Mouse (Mus musculus) CH12.LX (cell line): ENCODE measurements around the gene Zfpm1.

Experiments used
- CTCF ChIP-seq, 2 experiments: IDR thresholded peaks in 1 of 2; conservative IDR thresholded peaks in 1 of 2; 2 replicates each; pipeline ENCODE4 v1.5.1; 2011 to 2012; ENCODE audit warnings: low read depth in 2 of 2, low read length in 2 of 2, improper control_type of control experiment in 1 of 2, inconsistent platforms in 1 of 2, mild to moderate bottlenecking in 1 of 2, moderate library complexity in 1 of 2
- EP300 ChIP-seq: IDR thresholded peaks from 2 replicates; pipeline ENCODE4 v1.6.1; 2011; ENCODE audit warnings: low read length, improper control_type of control experiment
- IRF4 ChIP-seq: IDR thresholded peaks from 2 replicates; pipeline ENCODE4 v1.6.1; 2014; ENCODE audit warnings: low read depth, mild to moderate bottlenecking, inconsistent platforms, low read length, improper control_type of control experiment
- MAZ ChIP-seq: IDR thresholded peaks from 2 replicates; pipeline ENCODE4 v1.6.1; 2012; ENCODE audit warnings: low read depth, mild to moderate bottlenecking, inconsistent platforms, low read length, improper control_type of control experiment, moderate library complexity
- NRF1 ChIP-seq: IDR thresholded peaks from 2 replicates; pipeline ENCODE4 v1.6.1; 2014; ENCODE audit warnings: low read depth, mild to moderate bottlenecking, inconsistent platforms, low read length, improper control_type of control experiment, moderate library complexity
- POLR2A ChIP-seq: IDR thresholded peaks from 2 replicates; pipeline ENCODE4 v1.6.1; 2011; ENCODE audit warnings: low read depth, mild to moderate bottlenecking, improper control_type of control experiment, low read length
- POLR2AphosphoS2 ChIP-seq: IDR thresholded peaks from 2 replicates; pipeline ENCODE4 v1.6.1; 2011; ENCODE audit warnings: low read depth, low read length, improper control_type of control experiment

DNA sequence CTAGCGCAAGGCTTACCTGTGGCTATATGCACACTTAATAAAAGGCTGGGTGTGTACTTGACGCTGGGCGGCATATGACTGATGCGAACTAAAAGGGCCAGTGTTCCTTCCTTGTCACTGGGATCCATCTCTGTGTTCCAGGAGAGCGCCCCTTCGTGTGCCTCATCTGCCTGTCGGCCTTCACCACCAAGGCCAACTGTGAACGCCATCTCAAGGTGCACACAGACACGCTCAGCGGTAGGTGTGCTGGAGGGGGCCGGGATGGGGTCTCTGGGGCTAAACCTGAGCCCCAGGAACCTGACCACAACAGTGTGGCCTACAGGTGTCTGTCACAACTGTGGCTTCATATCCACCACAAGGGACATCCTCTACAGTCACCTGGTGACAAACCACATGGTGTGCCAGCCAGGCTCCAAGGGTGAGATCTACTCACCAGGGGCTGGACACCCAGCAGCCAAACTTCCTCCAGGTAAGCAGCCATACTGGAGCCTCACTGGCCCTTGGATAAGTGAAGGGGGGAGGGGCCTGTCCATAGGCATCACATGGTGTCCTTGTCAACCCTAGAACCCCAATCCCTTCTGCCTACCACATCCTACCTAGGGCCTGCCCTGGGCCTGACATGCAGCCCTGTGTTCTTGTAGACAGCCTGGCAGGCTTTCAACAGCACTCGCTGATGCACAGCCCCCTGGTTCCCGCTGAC is 53.0 kb downstream of the Zfpm1 start:
- TF ChIP-seq IRF4 (no peak), POLR2AphosphoS2 (no peak), POLR2A (no peak), EP300 (no peak), MAZ (no peak), NRF1 (no peak), CTCF (conservative IDR thresholded peaks at IDR 0.05 in 1 of 2, IDR thresholded peaks at IDR 0.05 in 1 of 2; ENCODE audit: low read depth in 2 of 2, low read length in 2 of 2) (no peak)
